Mouse (Mus musculus) limb, embryonic 11.5 days (tissue): ENCODE results near the gene Dact3. TPM values are rescaled to one million over a fixed set of nuclear protein-coding genes. Genes with fewer than 3 reads are reported as not detected.
A peak's percentile ranks its signal among the peaks of the same experiment; 100 is the strongest.

ENCODE experiments used
- ATAC-seq: fragments of 200-750 bp; cut with Nextera tagmentation; 2 replicates; pipeline ENCODE4 v1.8.0; 2017; ENCODE audit warnings: low read depth; ENCODE audit not compliant: insufficient number of reproducible peaks, low FRiP score, low TSS enrichment
- DNase-seq: peaks from one replicate; pipeline ENCODE4 v3.0.0-alpha.2; 2015; ENCODE audit warnings: low spot score
- H3K27ac ChIP-seq: fragments of 300-500 bp; sonication (generic); replicated peaks from 2 replicates; pipeline ENCODE4 v1.5.1; 2014; ENCODE audit warnings: low read depth, mild to moderate bottlenecking, low read length
- H3K27me3 ChIP-seq: fragments of 300-500 bp; sonication (generic); 2 replicates; pipeline ENCODE4 v1.6.1; 2014; ENCODE audit warnings: mild to moderate bottlenecking, low read length, mixed read lengths; ENCODE audit not compliant: control insufficient read depth, insufficient read depth
- H3K36me3 ChIP-seq: fragments of 300-500 bp; sonication (generic); 2 replicates; pipeline ENCODE4 v1.6.1; 2014; ENCODE audit warnings: mild to moderate bottlenecking, low read length, moderate library complexity, mixed read lengths; ENCODE audit not compliant: control insufficient read depth, insufficient read depth
- H3K4me1 ChIP-seq: fragments of 300-500 bp; sonication (generic); 2 replicates; pipeline ENCODE4 v1.6.1; 2014; ENCODE audit warnings: low read length, mixed read lengths; ENCODE audit not compliant: control insufficient read depth, insufficient read depth
- H3K4me2 ChIP-seq: fragments of 300-500 bp; sonication (generic); 2 replicates; pipeline ENCODE4 v1.6.1; 2014; ENCODE audit warnings: low read depth, mild to moderate bottlenecking, moderate library complexity; ENCODE audit not compliant: severe bottlenecking
- H3K4me3 ChIP-seq: fragments of 300-500 bp; sonication (generic); 2 replicates; pipeline ENCODE4 v1.5.1; 2014; ENCODE audit warnings: low read depth, low read length
- H3K9ac ChIP-seq: fragments of 300-500 bp; sonication (generic); 2 replicates; pipeline ENCODE4 v1.6.1; 2014; ENCODE audit warnings: mild to moderate bottlenecking, low read length
- H3K9me3 ChIP-seq: fragments of 300-500 bp; sonication (generic); 2 replicates; pipeline ENCODE4 v1.6.1; 2016; ENCODE audit warnings: low read length; ENCODE audit not compliant: control insufficient read depth
- WGBS: fragments of 180-500 bp; shearing (Covaris S2); extraction: QIAGEN DNeasy Blood & Tissue Kit; methylation state at CpG from one replicate; pipeline ENCODE4 v1.1.7; 2014; 5-methylcytosine and 5-hydroxymethylcytosine counted together
- polyA plus RNA-seq: library from polyadenylated mRNA; unstranded; fragments of >200 nt; fragmentation: Nextera tagmentation; extraction: Ambion mirVana; gene quantifications from 2 replicates; pipeline ENCODE4 v1.2.1, GENCODE M21; 2014

Dact3 gene
- polyA plus RNA-seq, 1 experiment from 2014 or later: 14.6 TPM

DNA sequence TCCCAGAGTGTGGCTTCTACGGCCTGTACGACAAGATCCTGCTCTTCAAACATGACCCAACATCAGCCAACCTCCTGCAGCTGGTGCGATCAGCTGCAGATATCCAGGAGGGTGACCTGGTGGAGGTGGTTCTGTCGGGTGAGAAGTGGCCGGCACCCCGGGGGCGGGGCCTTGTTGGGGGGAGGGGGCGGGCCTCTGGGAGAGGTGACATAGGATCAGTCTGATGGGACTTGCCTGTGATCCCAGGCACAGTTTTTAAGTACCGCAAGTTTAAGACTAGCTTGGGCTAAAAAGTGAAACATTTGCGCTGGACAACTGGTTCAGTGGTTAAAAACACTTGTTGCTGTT, 29.3 kb upstream of the Dact3 start:
- Histone ChIP-seq H3K4me1 (peaks cover 22% of the 10 kb centered on the region), H3K9me3 (no peaks in the 10 kb centered on the region), H3K36me3 (peaks cover 12% of the 10 kb centered on the region; the same call in 1 of the 2 replicates), H3K4me2 (peak overlapping the region; percentile 99), H3K4me3 (peak overlapping the region; percentile 14; the same call in 1 of the 2 replicates), H3K27me3 (no peaks in the 10 kb centered on the region), H3K27ac (peak overlapping the region; percentile 30; the same call in 1 of the 2 replicates), H3K9ac (peak overlapping the region; percentile 45)
- WGBS: 34% methylated on average over 10 of the region's 10 CpGs
- ATAC-seq: no peak
- no peak for DNase-seq

DNA sequence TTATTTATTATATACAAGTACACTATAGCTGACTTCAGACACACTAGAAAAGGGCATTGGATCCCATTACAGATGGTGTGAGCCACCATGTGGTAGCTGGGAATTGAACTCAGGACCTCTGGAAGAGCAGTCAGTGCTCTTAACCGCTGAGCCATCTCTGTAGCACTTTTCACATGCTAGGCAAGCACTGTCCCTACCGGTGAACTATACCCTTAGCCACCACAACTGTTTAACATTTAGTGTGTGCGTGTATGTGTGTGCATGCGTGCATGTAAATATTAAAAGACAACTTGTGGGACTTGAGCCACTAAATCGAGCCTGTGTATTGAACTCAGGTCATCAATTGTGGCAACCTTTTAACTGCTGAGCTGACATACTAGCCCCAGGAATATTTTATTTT, 28.3 kb upstream of the Dact3 start:
- H3K9ac ChIP-seq: no peak overlapping the region
- peaks cover 18% of the 10 kb centered on the region for H3K4me1 ChIP-seq
- H3K4me2 ChIP-seq: no peak overlapping the region
- DNase-seq (no peak), ATAC-seq (no peak)
- no peaks in the 10 kb centered on the region for H3K27me3 ChIP-seq
- H3K36me3 ChIP-seq: peaks cover 14% of the 10 kb centered on the region; the same call in 1 of the 2 replicates
- WGBS: 94% methylated on average over 5 of the region's 5 CpGs
- H3K27ac ChIP-seq: no peak overlapping the region
- no peaks in the 10 kb centered on the region for H3K9me3 ChIP-seq
- H3K4me3 ChIP-seq: no peak overlapping the region

DNA sequence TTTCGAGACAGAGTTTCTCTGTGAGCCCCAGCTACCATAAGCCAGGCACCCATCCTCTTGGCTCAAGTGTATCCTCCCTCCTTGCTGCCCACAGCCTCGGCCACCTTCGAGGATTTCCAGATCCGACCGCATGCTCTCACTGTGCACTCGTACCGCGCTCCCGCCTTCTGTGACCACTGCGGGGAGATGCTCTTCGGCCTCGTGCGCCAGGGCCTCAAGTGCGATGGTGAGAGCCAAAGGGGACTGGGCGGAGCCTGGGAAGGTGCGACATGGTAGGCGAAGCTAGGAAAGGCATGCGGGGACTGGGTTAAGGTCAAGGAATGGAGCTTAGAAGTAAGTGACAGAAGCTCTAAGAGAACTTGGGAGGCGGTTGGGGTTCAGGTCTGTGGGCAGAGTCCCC, 27.6 kb upstream of the Dact3 start:
- no peak overlapping the region for H3K4me2 ChIP-seq
- WGBS: 85% methylated on average over 19 of the region's 19 CpGs
- H3K27ac ChIP-seq: no peak overlapping the region
- H3K4me1 ChIP-seq: peaks cover 18% of the 10 kb centered on the region
- H3K36me3 ChIP-seq: peaks cover 15% of the 10 kb centered on the region; the same call in 1 of the 2 replicates
- H3K4me3 ChIP-seq: no peak overlapping the region
- H3K9me3 ChIP-seq: no peaks in the 10 kb centered on the region
- H3K9ac ChIP-seq: no peak overlapping the region
- ATAC-seq (no peak), DNase-seq (no peak)
- H3K27me3 ChIP-seq: no peaks in the 10 kb centered on the region

DNA sequence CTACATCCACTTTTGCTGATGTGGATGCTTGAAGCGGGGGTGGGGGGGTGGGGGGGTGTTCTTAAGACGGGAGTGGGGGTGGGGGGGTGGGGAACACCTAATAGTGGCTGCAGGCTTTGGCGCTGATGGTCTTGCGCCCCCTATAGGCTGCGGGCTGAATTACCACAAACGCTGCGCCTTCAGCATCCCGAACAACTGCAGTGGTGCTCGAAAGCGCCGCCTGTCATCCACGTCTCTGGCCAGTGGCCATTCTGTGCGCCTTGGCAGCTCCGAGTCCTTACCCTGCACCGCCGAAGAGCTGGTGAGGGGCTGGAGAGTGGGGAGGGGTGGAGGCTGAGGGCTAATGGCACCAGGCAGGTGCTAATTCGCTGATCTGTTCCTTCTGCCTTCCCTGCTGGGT, 26.5 kb upstream of the Dact3 start:
- peak; percentile 67 for DNase-seq
- Histone ChIP-seq H3K4me3 (no peak overlapping the region), H3K27ac (no peak overlapping the region), H3K4me2 (no peak overlapping the region), H3K9me3 (no peaks in the 10 kb centered on the region), H3K27me3 (no peaks in the 10 kb centered on the region), H3K36me3 (peaks cover 17% of the 10 kb centered on the region; the same call in 1 of the 2 replicates), H3K4me1 (peaks cover 18% of the 10 kb centered on the region), H3K9ac (no peak overlapping the region)
- 27% methylated on average over 17 of the region's 17 CpGs for WGBS
- no peak for ATAC-seq

DNA sequence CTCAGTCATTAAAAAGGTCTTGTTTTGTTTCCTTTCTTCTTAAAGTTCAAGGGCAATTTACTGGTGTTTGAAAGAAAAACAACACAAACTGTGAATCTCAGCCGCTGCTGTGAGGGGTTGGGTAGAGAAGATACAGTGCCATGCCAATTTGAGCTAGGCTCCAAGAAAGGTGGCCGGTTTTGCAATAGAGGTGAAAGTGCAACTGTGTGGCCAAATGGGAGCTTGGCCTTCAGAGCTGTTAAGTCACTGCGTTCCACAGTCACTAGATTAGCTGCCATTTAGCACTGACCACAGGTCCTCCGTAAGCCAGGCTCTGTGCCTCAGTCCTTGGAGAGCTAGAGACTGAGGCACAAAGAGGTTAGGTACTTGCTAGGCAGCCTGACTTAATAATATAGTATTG, 23.5 kb upstream of the Dact3 start:
- WGBS: 85% methylated on average over 4 of the region's 4 CpGs
- H3K27me3 ChIP-seq: no peaks in the 10 kb centered on the region
- no peak overlapping the region for H3K4me3 ChIP-seq
- H3K9ac ChIP-seq: no peak overlapping the region
- no peaks in the 10 kb centered on the region for H3K4me1 ChIP-seq
- DNase-seq (no peak), ATAC-seq (no peak)
- H3K9me3 ChIP-seq: no peaks in the 10 kb centered on the region
- no peak overlapping the region for H3K27ac ChIP-seq
- H3K4me2 ChIP-seq: no peak overlapping the region
- H3K36me3 ChIP-seq: peaks cover 32% of the 10 kb centered on the region

DNA sequence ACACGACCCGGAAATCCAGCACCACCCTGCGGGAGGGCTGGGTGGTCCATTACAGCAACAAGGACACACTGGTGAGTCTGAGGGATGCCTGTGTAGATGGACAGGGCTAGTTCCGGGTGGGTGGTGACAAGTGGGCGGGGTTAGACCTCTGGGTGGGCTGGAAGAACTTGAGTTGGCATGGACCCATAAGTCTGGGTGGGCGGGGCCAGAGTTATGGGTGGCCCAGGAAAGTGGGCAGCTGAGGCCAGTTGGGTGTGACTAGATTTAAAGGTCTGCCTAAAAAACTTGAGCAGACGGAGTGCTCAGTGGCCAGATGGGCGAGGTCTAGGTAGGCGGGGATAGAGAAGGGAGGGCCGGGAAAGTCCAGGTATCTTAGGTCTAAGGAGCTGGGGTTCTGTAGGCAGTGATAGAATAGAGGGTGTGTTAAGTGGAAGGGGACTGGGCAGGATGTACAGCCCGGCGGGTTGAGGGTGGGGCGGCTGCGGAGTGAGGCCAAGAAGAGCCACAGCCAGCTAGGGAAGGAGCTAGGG, 21.8 kb upstream of the Dact3 start:
- DNase-seq: no peak
- H3K36me3 ChIP-seq: peaks cover 33% of the 10 kb centered on the region
- no peak overlapping the region for H3K27ac ChIP-seq
- H3K27me3 ChIP-seq: no peaks in the 10 kb centered on the region
- no peaks in the 10 kb centered on the region for H3K4me1 ChIP-seq
- no peak overlapping the region for H3K4me3 ChIP-seq
- no peaks in the 10 kb centered on the region for H3K9me3 ChIP-seq
- no peak overlapping the region for H3K4me2 ChIP-seq
- H3K9ac ChIP-seq: no peak overlapping the region
- 85% methylated on average over 14 of the region's 14 CpGs for WGBS
- no peak for ATAC-seq

DNA sequence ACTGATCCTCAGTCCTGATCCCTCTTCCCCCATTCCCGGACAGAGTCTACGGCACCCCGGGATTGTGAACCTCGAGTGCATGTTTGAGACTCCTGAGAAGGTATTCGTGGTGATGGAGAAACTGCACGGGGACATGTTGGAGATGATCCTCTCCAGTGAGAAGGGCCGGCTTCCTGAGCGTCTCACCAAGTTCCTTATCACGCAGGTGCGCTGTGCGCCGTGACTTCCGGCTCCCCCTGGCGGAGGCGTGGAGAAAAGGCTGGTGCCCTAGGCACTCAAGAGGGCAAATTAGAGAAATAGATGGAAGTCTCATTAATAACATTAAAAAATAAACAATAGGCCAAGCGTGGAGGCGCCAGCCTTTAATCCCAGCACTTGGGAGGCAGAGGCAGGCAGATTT, 16.8 kb upstream of the Dact3 start:
- Histone ChIP-seq H3K27ac (no peak overlapping the region), H3K36me3 (peaks cover 21% of the 10 kb centered on the region), H3K4me3 (no peak overlapping the region), H3K27me3 (no peaks in the 10 kb centered on the region), H3K4me2 (no peak overlapping the region), H3K9ac (no peak overlapping the region), H3K4me1 (no peaks in the 10 kb centered on the region), H3K9me3 (no peaks in the 10 kb centered on the region)
- peak; percentile 65 for DNase-seq
- ATAC-seq: no peak
- WGBS: 16% methylated on average over 17 of the region's 17 CpGs

DNA sequence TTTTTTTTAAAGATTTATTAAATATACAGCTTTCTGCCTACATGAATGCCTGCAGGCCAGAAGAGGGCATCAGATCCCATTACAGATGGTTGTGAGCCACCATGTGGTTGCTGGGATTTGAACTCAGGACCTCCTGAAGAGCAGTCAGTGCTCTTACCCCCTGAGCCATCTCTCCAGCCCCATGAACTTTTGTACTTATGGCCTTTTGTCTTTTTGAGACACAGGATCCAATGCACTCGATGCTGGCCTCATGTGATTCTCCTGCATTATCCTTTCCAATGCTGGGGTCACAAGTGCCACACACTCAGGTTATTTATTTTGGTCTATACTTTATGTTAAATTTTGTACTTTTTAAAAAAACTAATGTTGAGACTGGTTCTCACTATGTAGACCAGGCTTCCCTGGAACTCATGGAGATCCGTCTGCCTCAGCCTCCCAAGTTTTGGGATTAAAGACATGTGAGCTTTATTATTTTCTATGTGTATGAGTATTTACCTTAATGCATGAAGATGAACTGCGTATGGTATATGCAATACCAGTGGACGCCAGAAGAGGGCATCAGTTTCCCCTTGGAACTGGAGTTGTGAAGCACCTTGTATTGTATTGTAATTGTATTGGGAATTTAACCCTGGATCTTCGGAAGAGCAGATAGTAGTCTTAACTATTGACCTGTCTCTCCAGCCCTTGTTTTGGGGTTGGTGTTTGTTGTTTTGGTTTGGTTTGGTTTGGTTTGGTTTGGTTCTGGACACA, 15.0 kb upstream of the Dact3 start:
- Histone ChIP-seq H3K4me3 (no peak overlapping the region), H3K4me1 (no peaks in the 10 kb centered on the region), H3K4me2 (no peak overlapping the region), H3K9me3 (no peaks in the 10 kb centered on the region), H3K9ac (no peak overlapping the region), H3K36me3 (peaks cover 14% of the 10 kb centered on the region), H3K27me3 (no peaks in the 10 kb centered on the region), H3K27ac (no peak overlapping the region)
- peak; percentile 85 for DNase-seq
- ATAC-seq: no peak
- WGBS: 36% methylated on average over 5 of the region's 5 CpGs
